Mouse (Mus musculus) hindbrain, embryonic 10.5 days (tissue): Measurements from ENCODE around the gene Lamtor1. TPM values are rescaled to one million over a fixed set of nuclear protein-coding genes. Genes with fewer than 3 reads are reported as not detected.

Experiments
- DNase-seq: peaks from one replicate; pipeline ENCODE4 v3.0.0-alpha.2; 2017; ENCODE audit warnings: low spot score
- H3K27ac ChIP-seq: fragments of 300-500 bp; sonication (generic); 2 replicates; pipeline ENCODE4 v1.5.1; 2016; ENCODE audit warnings: mild to moderate bottlenecking, moderate library complexity
- H3K27me3 ChIP-seq: fragments of 300-500 bp; sonication (generic); 2 replicates; pipeline ENCODE4 v1.6.1; 2016; ENCODE audit warnings: mild to moderate bottlenecking; ENCODE audit not compliant: poor library complexity, insufficient read depth, severe bottlenecking
- H3K36me3 ChIP-seq: fragments of 300-500 bp; sonication (generic); 2 replicates; pipeline ENCODE4 v1.6.1; 2016; ENCODE audit warnings: mild to moderate bottlenecking, moderate library complexity
- H3K4me1 ChIP-seq: fragments of 300-500 bp; sonication (generic); replicated peaks from 2 replicates; pipeline ENCODE4 v1.6.1; 2016; ENCODE audit warnings: mild to moderate bottlenecking
- H3K4me3 ChIP-seq: fragments of 300-500 bp; sonication (generic); 2 replicates; pipeline ENCODE4 v1.5.1; 2016; ENCODE audit warnings: mild to moderate bottlenecking, moderate library complexity
- H3K9me3 ChIP-seq: fragments of 300-500 bp; sonication (generic); 2 replicates; pipeline ENCODE4 v1.6.1; 2016; ENCODE audit warnings: mild to moderate bottlenecking, moderate library complexity
- WGBS: fragments of 180-500 bp; shearing (Covaris S2); methylation state at CpG from one replicate; pipeline ENCODE4 v1.1.7; 2016; 5-methylcytosine and 5-hydroxymethylcytosine counted together
- polyA plus RNA-seq: library from polyadenylated mRNA; unstranded; fragments of >200 nt; fragmentation: Nextera tagmentation; extraction: Ambion mirVana; gene quantifications from 2 replicates; pipeline ENCODE4 v1.2.1, GENCODE M21; 2016

Lamtor1 gene
- 165 and 173 TPM in 2 replicates for polyA plus RNA-seq

- Histone ChIP-seq H3K4me3 (peak within 1 kb of the TSS; percentile 71), H3K27me3 (no peaks in the 10 kb centered on the region), H3K9me3 (0 out of 2 replicates have a peak, but pooled peaks cover 3% of the 10 kb centered on the region), H3K27ac (peak within 1 kb of the TSS; percentile 97), H3K4me1 (peaks cover 18% of the 10 kb centered on the region), H3K36me3 (peaks cover 39% of the 10 kb centered on the region)
- DNase-seq = peak; percentile 100
- under 1% methylated on average over 61 of the region's 61 CpGs for WGBS
These were observed at the start of gene Lamtor1 for GRCm38 (mm10) chr7:101905561-101906286. Gene Lamtor1 (plus strand): TSS chr7:101905904.

GRCm38 (mm10) chr7:101857094-101857493, 48.6 kb upstream of the Lamtor1 start, which contains the start of gene Folr2:
Gene Folr2 (minus strand): TSS chr7:101857194.
- DNase-seq = no peak
- WGBS = 92% methylated on average over 4 of the region's 4 CpGs
- no peak within 1 kb of the TSS for H3K27ac ChIP-seq
- H3K9me3 ChIP-seq = no peaks in the 10 kb centered on the region
- H3K4me3 ChIP-seq = no peak within 1 kb of the TSS
- H3K4me1 ChIP-seq = no peaks in the 10 kb centered on the region
- no peaks in the 10 kb centered on the region for H3K36me3 ChIP-seq
- H3K27me3 ChIP-seq = no peaks in the 10 kb centered on the region

- 87% methylated on average over 9 of the region's 9 CpGs for WGBS
- no peaks in the 10 kb centered on the region for H3K27me3 ChIP-seq
- no peaks in the 10 kb centered on the region for H3K9me3 ChIP-seq
- no peak overlapping the region for H3K27ac ChIP-seq
- H3K4me3 ChIP-seq = no peak overlapping the region
- H3K36me3 ChIP-seq = no peaks in the 10 kb centered on the region
- no peaks in the 10 kb centered on the region for H3K4me1 ChIP-seq
- no peak for DNase-seq
These were observed 47.3 kb upstream of the Lamtor1 start for GRCm38 (mm10) chr7:101858362-101858761.

GRCm38 (mm10) chr7:101860978-101861377, 44.7 kb upstream of the Lamtor1 start:
- DNase-seq = no peak
- Histone ChIP-seq H3K4me3 (no peak overlapping the region), H3K36me3 (no peaks in the 10 kb centered on the region), H3K4me1 (no peaks in the 10 kb centered on the region), H3K27me3 (no peaks in the 10 kb centered on the region), H3K27ac (no peak overlapping the region), H3K9me3 (no peaks in the 10 kb centered on the region)

- H3K4me1 ChIP-seq = peaks cover 5% of the 10 kb centered on the region; the same call in 1 of the 2 replicates
- H3K9me3 ChIP-seq = no peaks in the 10 kb centered on the region
- no peak overlapping the region for H3K4me3 ChIP-seq
- H3K27me3 ChIP-seq = no peaks in the 10 kb centered on the region
- WGBS = 78% methylated on average over 3 of the region's 3 CpGs
- no peak overlapping the region for H3K27ac ChIP-seq
- no peaks in the 10 kb centered on the region for H3K36me3 ChIP-seq
- no peak for DNase-seq
These were observed 43.4 kb upstream of the Lamtor1 start for GRCm38 (mm10) chr7:101862291-101862690.

GRCm38 (mm10) chr7:101863415-101863814, 42.3 kb upstream of the Lamtor1 start, which contains the start of gene Anapc15:
Gene Anapc15 (plus strand): TSS chr7:101863715.
- 90% methylated on average over 3 of the region's 3 CpGs for WGBS
- no peak within 1 kb of the TSS for H3K27ac ChIP-seq
- H3K4me3 ChIP-seq = no peak within 1 kb of the TSS
- DNase-seq = no peak
- H3K27me3 ChIP-seq = no peaks in the 10 kb centered on the region
- H3K36me3 ChIP-seq = no peaks in the 10 kb centered on the region
- H3K9me3 ChIP-seq = no peaks in the 10 kb centered on the region
- peaks cover 12% of the 10 kb centered on the region for H3K4me1 ChIP-seq

- H3K27ac ChIP-seq = no peak overlapping the region
These were observed 39.0 kb upstream of the Lamtor1 start for GRCm38 (mm10) chr7:101866491-101867265.

GRCm38 (mm10) chr7:101867482-101867881, 38.2 kb upstream of the Lamtor1 start:
- Histone ChIP-seq H3K36me3 (no peaks in the 10 kb centered on the region), H3K4me1 (peaks cover 20% of the 10 kb centered on the region), H3K9me3 (no peaks in the 10 kb centered on the region), H3K27ac (no peak overlapping the region), H3K27me3 (no peaks in the 10 kb centered on the region), H3K4me3 (no peak overlapping the region)
- DNase-seq = no peak
- WGBS = 98% methylated on average over 4 of the region's 4 CpGs

More at GRCm38 (mm10) chr7:101866491-101867265, 39.0 kb upstream of the Lamtor1 start:
- no peaks in the 10 kb centered on the region for H3K9me3 ChIP-seq
- no peaks in the 10 kb centered on the region for H3K36me3 ChIP-seq
- no peaks in the 10 kb centered on the region for H3K27me3 ChIP-seq
- peaks cover 20% of the 10 kb centered on the region for H3K4me1 ChIP-seq
- DNase-seq = no peak
- H3K4me3 ChIP-seq = no peak overlapping the region
- 84% methylated on average over 11 of the region's 11 CpGs for WGBS

GRCm38 (mm10) chr7:101868241-101869162, 37.2 kb upstream of the Lamtor1 start:
- 57% methylated on average over 13 of the region's 13 CpGs for WGBS
- Histone ChIP-seq H3K27me3 (no peaks in the 10 kb centered on the region), H3K4me1 (peaks cover 20% of the 10 kb centered on the region), H3K9me3 (no peaks in the 10 kb centered on the region), H3K4me3 (no peak overlapping the region), H3K36me3 (no peaks in the 10 kb centered on the region), H3K27ac (no peak overlapping the region)
- no peak for DNase-seq

GRCm38 (mm10) chr7:101869163-101869500, 36.6 kb upstream of the Lamtor1 start:
- 45% methylated on average over 7 of the region's 7 CpGs for whole genome bisulfite sequencing
- Histone ChIP-seq H3K27ac (no peak overlapping the region), H3K4me3 (no peak overlapping the region), H3K27me3 (no peaks in the 10 kb centered on the region), H3K9me3 (no peaks in the 10 kb centered on the region), H3K4me1 (peaks cover 20% of the 10 kb centered on the region), H3K36me3 (no peaks in the 10 kb centered on the region)
- DNase-seq = peak; percentile 7

- peaks cover 20% of the 10 kb centered on the region for H3K4me1 ChIP-seq
- no peaks in the 10 kb centered on the region for H3K36me3 ChIP-seq
- DNase-seq = no peak
- no peaks in the 10 kb centered on the region for H3K9me3 ChIP-seq
- H3K27ac ChIP-seq = no peak within 1 kb of the TSS
- H3K27me3 ChIP-seq = no peaks in the 10 kb centered on the region
- WGBS = 83% methylated on average over 2 of the region's 2 CpGs
- H3K4me3 ChIP-seq = no peak within 1 kb of the TSS
These were observed 35.1 kb upstream of the Lamtor1 start, which contains the start of gene Folr1 for GRCm38 (mm10) chr7:101870629-101871028. Gene Folr1 (minus strand): TSS chr7:101870788.

GRCm38 (mm10) chr7:101871296-101871695, 34.4 kb upstream of the Lamtor1 start:
- peaks cover 20% of the 10 kb centered on the region for H3K4me1 ChIP-seq
- H3K27me3 ChIP-seq = no peaks in the 10 kb centered on the region
- H3K27ac ChIP-seq = no peak overlapping the region
- H3K4me3 ChIP-seq = no peak overlapping the region
- 92% methylated on average over 3 of the region's 3 CpGs for WGBS
- H3K9me3 ChIP-seq = no peaks in the 10 kb centered on the region
- H3K36me3 ChIP-seq = no peaks in the 10 kb centered on the region
- DNase-seq = no peak
